Mouse (Mus musculus): ENCODE results near the gene Dse.

GRCm38 (mm10) chr10:34194957-34195356 is 12.6 kb downstream of the Dse start:
- no peak for TF ChIP-seq CTCF (IDR thresholded peaks at IDR 0.05; ENCODE audit: control insufficient read depth, insufficient read depth, insufficient replicate concordance, low read depth, low read length)
- no peak for TF ChIP-seq POLR2A (IDR thresholded peaks at IDR 0.05; ENCODE audit: control insufficient read depth, low read depth, low read length)

Measured in testis, adult 2 months (tissue).